Mouse (Mus musculus) liver, embryonic 11.5 days (tissue): ENCODE results near the gene Gm49398. TPM values are rescaled to one million over a fixed set of nuclear protein-coding genes. Genes with fewer than 3 reads are reported as not detected.

Experiments used
- ATAC-seq: fragments of 200-750 bp; cut with Nextera tagmentation; replicated peaks from 2 replicates; pipeline ENCODE4 v1.8.0; 2017; ENCODE audit warnings: moderate number of reproducible peaks, mild to moderate bottlenecking, moderate TSS enrichment, moderate library complexity; ENCODE audit not compliant: low FRiP score
- DNase-seq: peaks from one replicate; pipeline ENCODE4 v3.0.0-alpha.2; 2017; ENCODE audit warnings: low spot score
- H3K27ac ChIP-seq: fragments of 300-500 bp; sonication (generic); 2 replicates; pipeline ENCODE4 v1.5.1; 2014; ENCODE audit warnings: mild to moderate bottlenecking, low read depth, low read length, control low read depth
- H3K27me3 ChIP-seq: fragments of 300-500 bp; sonication (generic); replicated peaks from 2 replicates; pipeline ENCODE4 v1.6.1; 2014; ENCODE audit warnings: low read length, mixed read lengths; ENCODE audit not compliant: control insufficient read depth, insufficient read depth
- H3K36me3 ChIP-seq: fragments of 300-500 bp; sonication (generic); 2 replicates; pipeline ENCODE4 v1.6.1; 2014; ENCODE audit warnings: mild to moderate bottlenecking, low read length, moderate library complexity, mixed read lengths; ENCODE audit not compliant: control insufficient read depth, insufficient read depth
- H3K4me1 ChIP-seq: fragments of 300-500 bp; sonication (generic); replicated peaks from 2 replicates; pipeline ENCODE4 v1.6.1; 2014; ENCODE audit warnings: low read length, mixed read lengths; ENCODE audit not compliant: control insufficient read depth, insufficient read depth
- H3K4me2 ChIP-seq: fragments of 300-500 bp; sonication (generic); 2 replicates; pipeline ENCODE4 v1.6.1; 2014; ENCODE audit warnings: mild to moderate bottlenecking, control low read depth, moderate library complexity
- H3K4me3 ChIP-seq: fragments of 300-500 bp; sonication (generic); 2 replicates; pipeline ENCODE4 v1.5.1; 2014; ENCODE audit warnings: low read depth, low read length, control low read depth
- H3K9ac ChIP-seq: fragments of 300-500 bp; sonication (generic); 2 replicates; pipeline ENCODE4 v1.6.1; 2014; ENCODE audit warnings: low read depth, low read length, control low read depth
- H3K9me3 ChIP-seq: fragments of 300-500 bp; sonication (generic); 2 replicates; pipeline ENCODE4 v1.6.1; 2016; ENCODE audit warnings: low read length, inconsistent platforms, mixed read lengths; ENCODE audit not compliant: control insufficient read depth
- WGBS: fragments of 180-500 bp; shearing (Covaris S2); extraction: QIAGEN DNeasy Blood & Tissue Kit; methylation state at CpG from one replicate; pipeline ENCODE4 v1.1.7; 2014; 5-methylcytosine and 5-hydroxymethylcytosine counted together
- microRNA-seq: library from miRNA; unstranded; fragments of <30 nt; microRNA quantifications from one replicate; pipeline ENCODE4, GENCODE M21; 2017; ENCODE audit warnings: borderline number of aligned reads
- polyA plus RNA-seq: library from polyadenylated mRNA; unstranded; fragments of >200 nt; fragmentation: Nextera tagmentation; extraction: Ambion mirVana; gene quantifications from 2 replicates; pipeline ENCODE4 v1.2.1, GENCODE M21; 2014

Gene Gm49398
- polyA plus RNA-seq = not detected in 2 replicates

DNA sequence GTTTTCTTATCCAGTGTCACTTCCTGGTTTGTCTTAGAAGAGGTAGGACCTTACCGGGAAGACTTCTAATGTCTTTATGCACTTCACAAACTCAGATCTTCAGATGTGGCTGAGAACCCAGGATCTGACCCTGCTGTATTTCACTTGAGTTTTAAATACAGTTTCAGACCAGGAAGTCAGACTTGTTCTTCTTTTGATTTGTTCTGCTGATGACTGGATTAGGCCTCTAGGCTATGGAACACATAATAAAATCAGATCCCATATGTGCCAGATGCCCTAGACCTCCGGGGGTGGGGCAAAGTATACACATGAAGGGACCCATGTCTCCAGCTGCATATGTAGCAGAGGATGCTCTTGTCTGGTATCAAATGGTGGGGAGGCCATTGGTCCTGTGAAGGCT lies at the start of gene Gm49398:
TSS of gene Gm49398 (minus strand) at position 101 of the 400 bp plus-strand sequence.
- H3K4me2 ChIP-seq = no peak within 1 kb of the TSS
- DNase-seq = no peak
- ATAC-seq = no peak
- no peaks in the 10 kb centered on the region for H3K36me3 ChIP-seq
- no peaks in the 10 kb centered on the region for H3K27me3 ChIP-seq
- no peaks in the 10 kb centered on the region for H3K9me3 ChIP-seq
- no peak within 1 kb of the TSS for H3K9ac ChIP-seq
- WGBS = 83% methylated on average over 2 of the region's 2 CpGs
- no peaks in the 10 kb centered on the region for H3K4me1 ChIP-seq
- no peak within 1 kb of the TSS for H3K27ac ChIP-seq
- H3K4me3 ChIP-seq = no peak within 1 kb of the TSS

- no peaks in the 10 kb centered on the region for H3K27me3 ChIP-seq
- H3K4me2 ChIP-seq = no peak within 1 kb of the TSS
- no peak within 1 kb of the TSS for H3K27ac ChIP-seq
- no peak within 1 kb of the TSS for H3K4me3 ChIP-seq
- H3K36me3 ChIP-seq = no peaks in the 10 kb centered on the region
- no peak within 1 kb of the TSS for H3K9ac ChIP-seq
- ATAC-seq (no peak), DNase-seq (no peak)
- H3K9me3 ChIP-seq = no peaks in the 10 kb centered on the region
- no peaks in the 10 kb centered on the region for H3K4me1 ChIP-seq
- WGBS = 82% methylated on average over 2 of the region's 2 CpGs
These were observed 33.4 kb downstream of the Gm49398 start, which contains the start of gene Cts8 for GRCm38 (mm10) chr13:61255258-61255657. Cts8 (minus strand) TSS chr13:61255358.

DNA sequence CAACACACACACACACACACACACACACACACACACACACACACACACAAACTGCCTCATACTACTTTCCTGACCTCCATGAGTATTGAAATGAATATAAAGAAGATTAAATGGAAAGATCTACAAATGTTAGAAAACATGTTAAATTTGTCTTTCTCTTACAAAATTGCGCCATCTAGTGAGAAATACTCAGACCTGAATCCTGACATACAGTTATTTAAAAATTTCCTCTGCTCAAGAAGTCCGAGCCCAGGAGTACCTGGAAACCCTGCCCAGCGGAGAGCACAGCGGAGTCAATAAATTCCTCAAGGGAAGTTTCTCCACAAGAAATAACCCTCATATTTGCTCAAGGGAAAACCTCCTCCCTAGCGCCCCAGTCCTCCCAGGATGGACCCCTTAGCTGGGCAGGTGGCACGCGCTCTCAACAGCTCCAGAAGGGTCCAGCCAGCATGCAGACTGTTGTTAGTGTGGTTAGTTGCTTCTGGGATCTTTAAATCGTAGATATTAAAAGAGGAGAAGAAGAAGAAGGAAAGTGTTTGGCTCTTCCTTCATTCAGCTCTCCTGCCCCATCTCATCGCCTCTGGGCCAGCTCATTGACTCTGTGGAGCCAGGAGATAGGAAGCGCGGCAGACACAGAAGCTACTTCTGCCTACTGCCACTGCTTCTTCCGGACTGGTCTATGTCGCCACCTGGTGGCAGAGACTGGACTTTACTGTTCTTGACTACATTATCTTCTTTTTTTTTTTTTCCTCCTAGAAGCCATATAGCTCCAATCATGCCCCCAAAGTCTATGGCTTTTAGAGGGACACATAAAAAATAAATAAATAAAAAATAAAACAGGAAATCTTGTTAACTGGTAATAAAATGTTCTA lies 47.3 kb downstream of the Gm49398 start:
- Histone ChIP-seq H3K9ac (no peak overlapping the region), H3K27ac (no peak overlapping the region), H3K4me2 (no peak overlapping the region), H3K4me3 (no peak overlapping the region), H3K36me3 (no peaks in the 10 kb centered on the region), H3K4me1 (no peaks in the 10 kb centered on the region), H3K27me3 (no peaks in the 10 kb centered on the region), H3K9me3 (no peaks in the 10 kb centered on the region)
- ATAC-seq = 0 out of 2 replicates have a peak, but pooled peaks have one; percentile 56
- WGBS = 53% methylated on average over 13 of the region's 13 CpGs
- peak; percentile 31 for DNase-seq

- WGBS = 87% methylated on average over 3 of the region's 3 CpGs
- H3K4me3 ChIP-seq = no peak within 1 kb of the TSS
- no peak within 1 kb of the TSS for H3K27ac ChIP-seq
- no peak for ATAC-seq
- no peaks in the 10 kb centered on the region for H3K4me1 ChIP-seq
- no peaks in the 10 kb centered on the region for H3K27me3 ChIP-seq
- no peaks in the 10 kb centered on the region for H3K9me3 ChIP-seq
- H3K4me2 ChIP-seq = no peak within 1 kb of the TSS
- no peak within 1 kb of the TSS for H3K9ac ChIP-seq
- H3K36me3 ChIP-seq = no peaks in the 10 kb centered on the region
- no peak for DNase-seq
These were observed 85.3 kb downstream of the Gm49398 start, which contains the start of gene Cts6 for GRCm38 (mm10) chr13:61203310-61203709. Cts6 (minus strand) TSS chr13:61203410.

Small RNA genes within 50 kb of the gene (microRNA-seq; reads per million reads assigned to microRNA genes)
- gene Gm27704 = not detected

Other genes with a start within 250 kb of the Gm49398 start
- gene Ctsq, start 248.2 kb downstream of the Gm49398 start, polyA plus RNA-seq = not detected in 2 replicates
- not detected in 2 replicates for gene Ctsr, start 124.6 kb downstream of the Gm49398 start, polyA plus RNA-seq
- not detected in 2 replicates for gene Cts6, start 85.4 kb downstream of the Gm49398 start, polyA plus RNA-seq
- not detected in 2 replicates for gene Cts8, start 33.5 kb downstream of the Gm49398 start, polyA plus RNA-seq
- gene Cts7, start 69.4 kb upstream of the Gm49398 start, polyA plus RNA-seq = not detected in 2 replicates